Mouse (Mus musculus) left cerebral cortex, adult 9 months (tissue): ENCODE data around the gene Mark2.

ENCODE experiments used
- DNase-seq, 2 experiments: peaks; one replicate each; pipeline ENCODE4 v3.0.0; 2022; ENCODE audit warnings: low spot score in 2 of 2

Gene Mark2

DNA sequence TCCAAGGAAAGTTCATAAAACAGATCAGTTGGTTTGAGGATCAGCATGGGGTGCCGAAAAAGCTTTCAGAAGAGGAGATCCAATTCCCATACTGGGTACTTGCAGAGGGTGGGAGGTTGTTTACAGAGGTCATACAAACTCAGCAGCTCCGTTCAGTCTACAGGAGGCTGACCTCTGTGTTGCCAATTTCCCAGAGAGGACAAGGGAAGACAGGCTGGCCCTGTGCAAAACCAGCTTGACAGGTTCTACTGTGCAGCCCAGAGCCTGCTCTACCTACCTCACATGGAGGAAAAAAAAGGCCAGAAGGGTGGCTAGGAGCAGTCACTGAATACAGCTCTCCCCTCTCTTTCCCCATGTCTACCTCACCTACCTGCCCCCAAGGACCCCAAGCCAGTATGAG, 7.6 kb downstream of the Mark2 start:
- no peak for DNase-seq

DNA sequence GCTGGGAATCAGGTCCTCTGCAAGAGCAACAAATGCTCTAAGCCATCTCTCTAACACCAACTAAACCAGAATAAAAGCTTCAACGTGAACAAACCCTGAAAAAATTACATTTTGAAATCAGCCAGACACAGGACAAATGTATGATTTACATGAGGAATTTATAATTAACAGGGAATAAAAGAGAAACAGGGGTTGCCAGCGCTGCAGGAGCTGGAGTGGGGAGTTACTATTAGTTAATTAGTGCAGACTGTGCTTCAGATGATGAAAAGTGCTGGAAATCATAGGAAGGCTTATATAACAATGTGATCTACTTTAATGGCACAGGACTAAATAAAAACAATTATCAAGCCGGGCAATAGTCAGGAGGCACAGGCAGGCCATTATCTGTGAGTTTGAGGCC, 20.3 kb downstream of the Mark2 start:
- DNase-seq: no peak

DNA sequence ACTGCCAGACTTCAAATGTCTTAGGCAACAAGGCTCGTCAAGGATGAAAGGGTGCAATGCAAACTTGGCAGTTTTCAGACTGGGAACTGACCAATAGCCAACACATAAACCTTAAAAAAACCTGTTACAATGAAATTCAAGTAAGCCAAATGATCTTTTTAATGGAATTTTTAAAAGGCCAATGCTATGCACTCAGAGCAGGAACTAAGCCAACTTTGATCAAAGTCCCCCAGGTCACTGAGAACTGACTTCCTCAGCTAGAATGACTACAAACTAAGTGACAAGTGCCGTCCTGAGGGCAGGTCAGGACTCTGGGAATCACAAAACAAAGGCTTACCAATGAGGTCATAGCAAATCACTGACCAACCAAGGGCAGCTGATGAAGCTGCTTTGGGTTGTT, 21.5 kb downstream of the Mark2 start:
- DNase-seq: no peak

DNA sequence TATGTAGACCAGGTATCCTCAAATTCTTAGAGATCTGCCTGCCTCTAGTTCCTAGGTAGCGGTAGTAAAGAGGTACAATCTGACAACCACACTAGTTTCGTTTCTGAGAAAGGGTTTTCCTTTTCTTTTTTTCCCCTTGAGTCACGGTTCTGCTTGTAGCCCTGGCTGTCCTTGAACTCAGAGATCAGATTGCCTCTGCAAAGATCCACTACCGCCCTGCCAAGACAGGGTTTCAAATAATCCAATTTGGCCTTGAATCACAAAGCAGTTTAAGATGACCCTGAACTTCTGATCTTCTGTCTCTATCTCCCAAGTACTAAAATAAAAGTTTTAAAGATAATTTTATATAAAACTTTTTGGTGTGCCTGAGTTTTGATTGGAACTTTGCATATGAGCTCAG, 23.9 kb downstream of the Mark2 start:
- no peak for DNase-seq

DNA sequence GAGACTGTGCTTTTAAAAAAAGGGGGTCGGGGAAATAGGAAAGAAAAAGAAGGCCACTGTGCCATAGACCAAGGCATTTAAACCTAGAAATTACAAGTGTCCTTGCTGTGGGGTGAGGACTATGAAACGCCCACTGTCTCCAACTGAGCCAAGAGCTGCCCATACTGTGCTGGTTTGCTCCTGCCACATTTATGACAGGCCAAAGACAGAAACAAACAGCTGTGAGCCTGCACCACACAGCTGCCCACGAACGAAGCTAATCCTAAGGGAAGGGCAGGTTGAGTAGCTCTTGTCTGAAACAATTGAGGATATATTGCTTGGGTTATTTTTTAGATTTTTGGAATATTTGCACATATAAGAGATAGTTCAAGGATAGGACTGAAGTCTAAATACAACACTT, 24.8 kb downstream of the Mark2 start:
- DNase-seq: no peak

DNA sequence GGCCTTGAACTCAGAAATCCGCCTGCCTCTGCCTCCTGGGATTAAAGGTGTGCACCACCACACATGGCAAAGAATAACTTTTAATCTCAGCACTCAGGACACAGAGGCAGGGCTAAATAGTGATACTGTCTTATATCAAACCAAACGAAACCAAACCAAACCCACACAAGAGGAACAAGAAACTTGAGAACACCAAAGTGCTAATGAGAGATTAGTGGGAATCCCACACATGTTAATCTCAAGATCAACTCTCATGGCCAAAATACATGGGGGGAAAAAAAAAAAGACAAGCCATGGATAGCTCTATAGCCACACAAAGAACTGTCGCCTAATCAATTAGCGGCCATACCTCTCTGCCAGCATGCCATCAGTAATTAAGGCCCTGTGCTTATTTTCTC, 26.1 kb downstream of the Mark2 start:
- DNase-seq: no peak

DNA sequence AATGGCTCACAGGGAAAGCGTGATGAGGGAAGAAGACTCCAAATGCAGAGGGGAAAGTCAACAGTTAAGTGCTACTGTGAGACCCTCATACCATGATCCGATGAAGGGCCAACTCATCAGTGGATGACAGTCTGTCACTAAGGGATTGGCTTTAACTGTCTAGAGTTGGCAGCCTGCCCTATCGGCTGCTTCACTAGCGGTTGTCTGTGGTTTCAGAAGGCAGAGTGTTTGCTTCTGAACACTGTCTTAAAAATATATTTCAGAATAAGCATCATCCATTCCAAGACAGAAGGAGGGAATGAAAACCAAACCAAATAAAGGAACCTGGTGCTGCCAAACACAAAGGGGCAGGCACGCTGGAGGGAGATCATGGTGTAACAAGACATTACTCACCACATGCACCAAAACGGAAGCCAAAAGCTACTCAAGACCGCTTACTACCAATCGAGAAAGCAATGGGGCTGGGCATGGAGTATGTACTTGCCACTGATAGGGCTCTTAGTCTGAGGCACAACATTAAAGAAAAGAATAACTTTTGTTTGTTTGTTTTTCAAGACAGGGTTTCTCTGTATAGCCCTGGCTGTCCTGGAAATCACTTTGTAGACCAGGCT, 26.6 kb downstream of the Mark2 start:
- DNase-seq: no peak

DNA sequence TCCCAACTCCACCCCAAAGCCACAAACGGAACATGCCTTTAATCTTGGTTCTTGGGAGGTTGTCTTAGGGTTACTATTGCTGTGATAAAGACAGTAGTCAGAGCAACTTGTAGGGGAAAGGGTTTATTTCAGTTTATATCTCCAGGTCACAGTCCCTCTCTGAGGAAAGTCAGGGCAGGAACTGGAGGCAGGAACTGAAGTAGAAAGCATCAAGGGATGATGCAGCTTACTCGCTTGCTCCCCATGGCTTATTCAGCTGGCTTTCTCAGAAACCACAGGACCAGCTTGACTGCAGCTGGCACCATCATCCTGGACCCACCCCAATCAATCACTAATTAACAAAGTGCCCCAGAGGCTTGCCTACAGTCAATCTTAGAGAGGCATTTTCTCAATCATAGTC, 28.0 kb downstream of the Mark2 start:
- DNase-seq: no peak

DNA sequence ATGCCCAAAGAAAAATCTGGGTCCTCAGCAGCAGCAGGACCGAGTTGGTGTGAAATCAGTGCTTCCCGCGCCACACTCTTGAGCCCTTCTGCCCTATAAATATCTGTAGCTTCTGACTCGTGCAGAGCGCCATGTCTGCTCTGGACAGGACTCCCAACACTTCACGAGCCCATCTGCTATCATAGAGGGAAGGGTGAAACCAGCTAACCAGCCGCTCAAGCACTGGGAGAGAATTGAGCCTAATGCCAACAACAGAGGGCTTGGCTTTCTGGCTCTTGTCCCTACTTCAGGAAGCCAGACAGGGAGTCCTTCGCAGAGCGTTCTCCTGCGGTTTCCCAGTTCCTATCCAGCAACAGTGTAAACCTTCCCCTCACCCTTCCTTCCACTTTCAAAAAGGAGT, 30.4 kb downstream of the Mark2 start:
- DNase-seq: no peak

DNA sequence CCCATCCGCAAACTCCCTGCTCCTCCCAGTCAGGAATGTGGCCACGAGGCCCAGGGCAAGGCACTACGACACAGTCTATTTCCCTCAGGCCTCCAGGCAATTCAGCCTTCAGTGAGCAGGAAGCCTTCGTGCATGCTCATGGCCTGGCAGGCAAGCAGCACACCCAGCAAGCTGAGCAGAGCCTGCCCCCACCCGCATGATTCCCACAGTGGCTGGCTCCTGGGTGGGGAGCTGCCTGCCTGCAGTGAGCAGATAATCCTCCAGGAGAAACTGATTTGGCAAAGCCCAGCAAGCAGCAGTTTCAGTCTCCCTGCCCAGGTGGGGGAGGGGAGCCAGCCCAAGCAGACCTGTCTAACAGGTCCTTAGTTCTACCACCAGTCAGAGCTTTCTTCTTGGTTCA, 31.0 kb downstream of the Mark2 start:
- peak in 1 of 2 experiments; percentile 44 for DNase-seq

DNA sequence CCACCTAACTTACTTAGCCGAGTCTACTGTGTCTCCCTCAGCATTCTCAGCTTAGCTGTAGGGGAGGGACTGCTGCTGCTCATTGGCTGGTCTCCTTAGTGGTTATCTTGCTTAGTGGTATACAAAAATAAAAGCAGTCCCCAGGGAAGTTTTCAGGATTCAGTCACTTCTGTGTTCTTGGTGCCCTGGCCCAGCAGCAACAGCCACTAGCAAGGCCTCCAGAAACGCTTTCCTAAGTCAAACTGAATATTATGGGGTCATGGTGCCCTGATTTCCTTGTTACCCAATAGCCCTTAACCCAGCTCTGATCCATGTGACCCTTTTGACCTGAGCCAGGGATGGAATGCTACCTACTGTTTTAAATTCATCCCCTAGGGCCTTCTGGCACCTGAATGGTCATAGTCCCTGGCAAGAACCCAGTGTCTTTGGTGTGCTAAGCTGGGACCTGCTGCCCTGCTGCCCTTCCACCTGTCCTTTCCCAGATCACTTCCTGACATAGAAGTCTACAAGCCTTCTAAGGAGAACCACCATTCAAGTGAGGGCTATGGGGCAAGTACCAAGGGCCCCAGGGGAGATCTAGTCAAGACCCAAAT, 31.8 kb downstream of the Mark2 start:
- DNase-seq: no peak

DNA sequence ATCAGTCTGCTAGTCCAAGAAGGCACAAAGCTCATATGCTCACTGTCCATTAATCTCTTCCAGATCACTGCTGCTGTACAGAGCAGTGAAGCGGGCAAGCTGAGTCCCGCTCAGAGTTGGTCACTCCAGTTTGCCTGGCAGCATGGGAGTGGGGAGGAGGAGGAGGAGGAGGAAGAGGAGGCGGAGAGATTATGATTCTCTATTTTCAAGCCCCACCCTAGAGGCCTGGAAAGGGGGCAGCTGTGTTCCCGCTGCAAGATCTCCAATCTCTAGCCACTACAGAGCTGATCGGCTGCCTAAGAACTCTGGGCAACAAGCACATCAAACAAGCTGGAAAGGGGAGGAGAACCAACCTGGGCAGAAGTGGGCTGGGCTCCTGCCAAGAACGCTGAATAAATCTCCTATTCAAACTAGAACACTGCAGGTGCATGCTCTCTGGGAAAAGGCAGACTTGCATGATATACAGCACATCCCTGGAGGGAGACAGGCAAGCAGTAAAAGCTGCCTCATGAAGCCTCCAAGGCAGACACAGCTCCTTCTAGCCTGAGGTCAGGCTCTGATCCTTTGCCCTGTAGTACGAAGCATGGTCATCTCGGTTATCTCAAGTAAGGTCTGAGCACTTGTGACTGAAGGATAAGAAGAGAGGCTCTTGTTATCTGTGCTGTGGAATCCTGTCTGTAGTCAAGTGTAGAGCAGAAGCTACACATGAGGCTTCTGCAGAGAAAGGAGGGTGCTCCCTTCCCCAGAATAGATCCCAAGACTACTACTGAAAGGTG, 33.5 kb downstream of the Mark2 start:
- DNase-seq: peak in 1 of 2 experiments; percentile 57

DNA sequence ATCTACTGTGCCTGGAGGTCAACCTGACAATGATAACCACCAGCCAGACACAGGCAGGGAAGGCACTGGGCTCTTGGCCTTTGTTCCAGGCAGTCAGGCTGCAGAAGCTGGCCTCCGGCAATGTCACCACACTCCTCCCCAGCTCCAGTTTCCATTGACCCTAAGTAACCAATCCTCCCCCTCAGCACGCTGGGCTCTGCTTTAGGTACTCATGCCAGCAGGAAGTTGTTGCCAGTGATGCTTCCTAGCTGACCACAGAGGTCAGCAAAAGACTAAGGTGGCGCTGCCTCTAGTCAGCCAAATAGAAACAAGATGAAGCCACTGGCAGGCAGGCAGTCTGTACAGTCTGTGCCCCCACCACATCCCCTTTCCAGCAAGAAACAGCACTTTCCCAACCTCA, 34.7 kb downstream of the Mark2 start:
- DNase-seq: no peak

DNA sequence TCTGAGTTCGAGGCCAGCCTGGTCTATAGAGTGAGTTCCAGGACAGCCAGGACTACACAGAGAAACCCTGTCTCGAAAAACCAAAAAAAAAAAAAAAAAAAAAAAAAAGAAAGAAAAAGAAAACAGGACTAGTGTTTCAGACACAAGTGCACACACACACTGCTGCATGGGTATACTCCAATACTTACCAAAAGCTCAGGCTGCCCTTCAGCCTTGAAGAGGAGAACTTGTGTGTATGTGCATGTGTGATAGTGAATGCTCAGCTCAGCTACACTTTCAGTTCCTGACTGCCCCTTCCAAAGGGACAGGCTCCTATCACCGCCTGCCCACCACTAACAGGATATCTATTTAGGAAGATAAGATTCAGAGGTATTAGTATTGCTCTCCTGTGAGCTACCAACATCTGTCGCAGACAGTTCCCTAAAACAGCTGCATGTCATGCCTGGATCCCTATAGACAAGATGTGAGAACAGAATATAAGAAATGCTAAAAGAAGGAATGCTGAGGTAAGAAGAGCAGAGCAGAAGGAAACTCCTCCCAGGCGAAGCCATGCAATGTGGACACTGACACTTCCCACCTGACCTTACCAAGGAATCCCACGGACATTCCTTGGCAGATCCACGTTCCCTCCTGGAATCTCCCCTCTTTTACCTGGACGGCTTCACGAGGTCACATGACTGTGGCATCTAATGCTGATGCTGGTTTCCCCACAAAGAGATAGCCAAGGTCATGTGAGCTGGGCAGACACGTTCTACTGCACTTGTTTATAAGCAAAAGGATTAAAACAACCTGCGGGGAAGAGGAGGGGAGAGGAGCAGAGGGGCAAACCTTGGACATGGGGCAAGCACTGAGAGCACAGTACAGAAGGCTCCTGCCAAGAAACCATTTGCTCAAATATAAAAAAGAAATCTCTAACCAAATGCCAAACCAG, 36.0 kb downstream of the Mark2 start:
- DNase-seq: no peak

DNA sequence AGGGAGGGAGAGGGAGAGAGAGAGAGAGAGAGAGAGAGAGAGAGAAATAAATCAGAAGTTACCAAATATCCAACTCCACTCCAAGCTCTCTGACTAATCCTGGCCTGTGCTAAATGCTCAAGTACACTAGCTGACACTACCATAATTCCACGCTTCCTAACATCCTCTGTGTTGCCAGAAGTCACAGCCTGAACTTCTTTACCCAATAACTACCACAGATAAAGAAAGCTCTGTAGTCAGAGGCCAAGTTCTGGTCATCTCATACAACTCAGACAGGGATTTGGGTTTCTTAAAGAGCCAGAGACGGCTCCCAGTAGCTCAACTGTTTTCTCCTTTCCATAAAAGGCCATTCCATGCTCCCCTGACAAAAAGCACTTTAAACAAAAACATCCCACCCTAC, 36.9 kb downstream of the Mark2 start:
- DNase-seq: no peak

DNA sequence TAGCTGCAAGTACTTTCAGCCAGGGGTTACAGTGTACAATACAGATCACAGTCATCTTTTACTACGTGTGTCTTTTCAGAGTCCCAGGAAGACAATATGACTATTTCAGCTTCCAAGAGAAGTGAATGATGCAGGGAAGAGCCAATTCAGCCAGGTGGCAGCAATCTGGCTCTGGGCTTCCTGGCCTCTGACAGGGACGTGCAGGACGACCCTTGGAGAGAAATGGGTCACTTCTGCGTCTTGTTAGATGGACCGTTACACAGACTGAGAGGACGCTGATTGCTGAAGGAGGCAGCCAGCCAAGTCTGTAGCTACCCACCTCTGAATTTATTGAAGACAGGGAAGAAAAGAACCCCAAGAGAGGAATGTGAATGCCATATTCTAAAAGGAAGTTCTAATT, 37.9 kb downstream of the Mark2 start:
- DNase-seq: no peak

DNA sequence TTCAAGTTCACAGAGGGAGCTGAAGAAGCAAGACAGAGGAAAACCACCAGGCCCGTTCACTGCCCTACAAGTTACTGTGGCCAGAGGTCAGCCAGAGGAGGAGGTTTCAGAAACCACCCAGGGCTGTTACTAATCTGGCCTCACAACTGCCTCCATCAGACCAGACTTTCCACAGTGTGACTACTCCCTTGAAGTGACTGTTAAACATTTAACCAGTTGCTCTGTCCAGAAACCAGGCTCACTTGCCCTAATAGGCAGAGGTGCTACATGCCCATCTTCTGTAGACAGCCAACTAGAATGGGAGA, 39.2 kb downstream of the Mark2 start:
- no peak for DNase-seq

DNA sequence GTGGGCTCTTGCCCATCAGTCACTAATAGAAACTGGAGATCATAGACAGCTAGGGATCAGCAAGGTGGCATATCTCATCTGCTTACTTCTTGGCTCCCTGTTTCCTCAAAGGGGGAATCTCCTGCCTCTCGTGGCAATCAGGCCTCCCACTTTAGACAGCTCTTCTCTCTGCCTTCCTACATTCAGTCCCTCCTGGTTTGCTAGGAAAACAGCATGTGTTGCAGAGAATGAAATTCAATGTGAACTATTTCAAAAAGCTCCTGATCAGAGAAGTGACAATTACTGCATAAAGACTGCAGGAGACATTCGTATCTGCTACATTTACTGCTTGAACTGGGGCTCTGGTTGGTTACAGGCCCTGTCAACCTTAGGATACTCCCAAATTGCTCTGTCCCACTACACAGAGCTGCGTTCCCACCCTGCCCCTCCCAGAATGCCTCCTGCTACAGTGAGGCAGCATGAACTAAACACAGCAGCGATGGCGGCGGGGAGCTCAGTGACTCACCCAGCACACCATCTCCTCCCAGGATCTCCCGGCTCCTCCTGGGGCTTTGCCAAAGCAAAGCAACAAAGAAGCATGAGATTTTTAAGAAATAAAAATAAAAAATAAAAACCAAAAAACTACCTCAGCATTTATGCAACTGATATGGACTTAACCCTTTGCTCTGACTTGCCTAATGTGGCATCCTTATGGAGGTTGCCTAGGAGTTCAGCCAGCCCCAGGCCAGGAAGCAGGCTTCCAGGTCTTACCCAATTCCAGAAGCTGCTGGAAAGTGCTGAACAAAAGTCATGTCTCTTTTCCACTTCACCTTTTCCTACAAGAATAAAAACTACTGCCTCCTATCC, 39.8 kb downstream of the Mark2 start:
- peak in 1 of 2 experiments; percentile 63 for DNase-seq

DNA sequence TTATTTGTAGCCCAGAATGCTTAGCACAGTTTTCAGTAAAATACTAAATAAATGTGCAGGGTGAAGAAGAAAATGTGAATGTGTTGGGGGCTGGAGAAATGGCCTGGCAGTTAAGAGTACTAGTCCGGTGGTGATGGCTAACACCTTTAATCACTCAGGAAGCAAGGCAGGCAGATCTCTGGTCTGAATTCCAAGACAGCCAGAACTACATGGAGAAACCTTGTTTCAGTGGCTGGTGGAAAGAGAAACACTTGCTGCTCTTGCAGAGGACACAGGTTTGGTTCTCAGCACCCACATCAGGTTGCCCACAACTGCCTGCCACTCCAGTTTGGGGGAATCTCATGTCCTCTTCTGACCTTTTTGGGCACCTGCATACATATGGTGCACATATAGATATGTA, 41.6 kb downstream of the Mark2 start:
- no peak for DNase-seq

DNA sequence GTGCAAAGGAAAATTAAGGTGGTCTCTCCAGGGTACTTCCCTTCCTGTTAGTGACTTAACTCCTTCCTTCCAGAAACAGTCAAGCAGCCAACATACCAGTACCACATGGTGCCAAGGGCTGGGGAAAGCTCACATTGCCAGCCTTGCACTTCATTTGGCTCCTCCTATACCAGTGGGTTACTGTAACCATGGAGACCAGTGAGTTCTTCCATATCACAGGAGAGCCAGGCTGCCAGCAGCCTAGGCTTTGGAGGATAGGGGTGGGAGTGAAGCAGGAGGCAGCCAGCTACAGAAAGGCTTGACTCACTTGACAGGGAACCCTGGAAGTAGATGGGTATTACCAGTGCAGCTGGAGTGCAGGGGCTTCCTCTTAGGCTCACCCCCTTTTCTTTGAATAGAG, 42.6 kb downstream of the Mark2 start:
- DNase-seq: peak; percentile 80 to 82

DNA sequence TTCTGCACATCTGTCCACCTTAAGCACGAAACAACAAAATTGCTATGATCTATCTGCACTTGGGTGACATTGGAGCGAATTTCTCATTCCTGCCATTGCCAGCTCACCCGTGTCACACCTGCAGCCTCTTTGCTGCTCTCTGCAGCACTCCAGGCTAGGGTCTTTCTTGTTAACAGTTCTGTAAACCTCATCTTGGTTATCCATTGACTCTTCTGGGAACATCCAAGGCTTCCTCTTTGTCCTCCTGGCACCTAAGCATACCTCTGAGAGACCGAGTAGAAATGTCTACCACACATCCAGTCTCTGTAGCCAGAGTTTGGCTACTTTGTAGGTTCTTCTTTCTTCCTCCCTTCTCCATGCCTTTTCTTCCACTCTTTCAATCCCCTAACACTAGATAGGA, 45.7 kb downstream of the Mark2 start:
- no peak for DNase-seq
